Mouse (Mus musculus): ENCODE measurements at regions not wholly inside any gene's neighbourhood (a gene's known extent, or its start where the extent isn't known, plus 50 kb on each side); places are given as distances from the start of the nearest gene placed in this dataset.
A peak's percentile ranks its signal among the peaks of the same experiment; 100 is the strongest.
"Not testable (repeated sequence)": the region's sequence is repeated elsewhere in the genome, so short reads cannot be mapped to it uniquely, and the experiment has no call there.

DNA sequence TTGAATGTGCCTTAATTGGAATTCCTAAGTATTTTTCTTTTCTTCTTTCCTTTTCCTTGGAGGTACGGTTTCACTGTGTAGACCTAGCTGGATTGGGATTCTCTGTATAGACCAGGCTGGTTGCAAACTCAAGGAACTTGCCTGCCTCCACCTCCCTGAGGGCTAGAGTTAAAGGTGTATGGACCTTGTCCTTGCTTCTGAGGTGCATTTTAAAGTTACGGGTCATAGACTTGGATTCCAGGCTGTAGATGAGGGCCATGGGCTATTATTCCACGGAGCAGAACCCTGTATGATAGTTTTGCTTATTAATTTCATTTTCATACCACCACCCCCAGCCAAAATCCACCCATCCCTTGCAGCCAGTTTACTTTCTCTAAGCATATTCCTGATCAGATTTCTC, 50.7 kb upstream of the Wdr26 start:
- no peak for DNase-seq (ENCODE audit: low spot score)

GRCm38 (mm10) chr1:181263216-181263615, 51.4 kb upstream of the Wdr26 start:
- DNase-seq (ENCODE audit: low spot score), result no peak

DNA sequence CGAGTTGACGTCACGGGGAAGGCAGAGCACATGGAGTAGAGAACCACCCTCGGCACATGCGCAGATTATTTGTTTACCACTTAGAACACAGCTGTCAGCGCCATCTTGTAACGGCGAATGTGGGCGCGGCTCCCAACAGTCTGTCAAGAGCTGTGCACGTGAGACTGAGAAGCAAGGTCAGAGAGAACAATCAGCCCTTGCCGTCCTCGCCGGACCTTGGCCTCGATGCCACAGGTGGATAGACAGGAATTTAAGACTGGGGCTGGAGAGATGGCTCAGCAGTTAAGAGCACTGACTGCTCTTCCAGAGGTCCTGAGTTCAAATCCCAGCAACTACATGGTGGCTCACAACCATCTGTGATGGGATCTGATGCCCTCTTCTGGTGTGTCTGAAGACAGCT, 58.7 kb upstream of the Wdr26 start:
- DNase-seq (ENCODE audit: low spot score), result not testable (repeated sequence)

GRCm38 (mm10) chr1:181271164-181271563, 59.4 kb upstream of the Wdr26 start:
- no peak for DNase-seq (ENCODE audit: low spot score)

GRCm38 (mm10) chr1:181271821-181272220, 60.0 kb upstream of the Wdr26 start:
- no peak for DNase-seq (ENCODE audit: low spot score)

- peak; percentile 72 for DNase-seq (ENCODE audit: low spot score)
Measured at GRCm38 (mm10) chr1:181272622-181273296, 61.0 kb upstream of the Wdr26 start.

DNA sequence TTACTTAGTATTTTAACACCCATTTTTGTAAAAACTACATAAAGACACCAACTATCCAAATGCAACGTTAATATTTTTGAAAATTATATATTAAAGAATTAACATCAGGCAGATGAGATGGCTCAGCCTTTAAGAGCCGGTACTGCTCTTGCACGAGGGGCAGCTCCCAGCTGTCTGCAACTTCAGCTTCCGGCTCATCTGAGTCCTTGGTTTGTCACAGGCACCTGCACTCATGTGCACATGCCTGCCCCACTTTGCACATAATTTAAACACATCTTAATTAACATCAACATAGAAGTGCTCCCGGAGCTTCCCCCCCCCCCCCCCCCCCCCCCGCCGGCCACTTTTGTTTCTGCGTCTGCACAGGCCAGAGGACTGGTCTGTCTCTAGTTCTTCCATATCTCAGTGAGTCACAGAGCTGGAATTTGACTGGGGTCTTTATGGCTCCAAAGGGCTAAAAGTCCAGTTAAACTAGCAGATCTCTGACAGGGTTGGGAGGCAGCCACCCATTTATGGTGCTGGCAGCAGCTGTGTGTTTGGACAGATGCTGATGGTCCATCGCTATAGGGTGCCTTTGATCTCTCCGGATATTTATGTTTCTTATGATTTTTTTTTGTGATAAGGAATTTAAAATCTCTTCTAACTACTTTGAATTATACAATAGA, 61.9 kb upstream of the Wdr26 start:
- no peak for DNase-seq (ENCODE audit: low spot score)

GRCm38 (mm10) chr1:181280826-181281225, 69.0 kb upstream of the Wdr26 start:
- no peak for DNase-seq (ENCODE audit: low spot score)

- DNase-seq (ENCODE audit: low spot score), result not testable (repeated sequence)
Measured at GRCm38 (mm10) chr1:181282986-181283385, 69.4 kb upstream of the Cnih3 start.

- DNase-seq (ENCODE audit: low spot score), result not testable (repeated sequence)
Measured at GRCm38 (mm10) chr1:181283539-181283938, 68.9 kb upstream of the Cnih3 start.

DNA sequence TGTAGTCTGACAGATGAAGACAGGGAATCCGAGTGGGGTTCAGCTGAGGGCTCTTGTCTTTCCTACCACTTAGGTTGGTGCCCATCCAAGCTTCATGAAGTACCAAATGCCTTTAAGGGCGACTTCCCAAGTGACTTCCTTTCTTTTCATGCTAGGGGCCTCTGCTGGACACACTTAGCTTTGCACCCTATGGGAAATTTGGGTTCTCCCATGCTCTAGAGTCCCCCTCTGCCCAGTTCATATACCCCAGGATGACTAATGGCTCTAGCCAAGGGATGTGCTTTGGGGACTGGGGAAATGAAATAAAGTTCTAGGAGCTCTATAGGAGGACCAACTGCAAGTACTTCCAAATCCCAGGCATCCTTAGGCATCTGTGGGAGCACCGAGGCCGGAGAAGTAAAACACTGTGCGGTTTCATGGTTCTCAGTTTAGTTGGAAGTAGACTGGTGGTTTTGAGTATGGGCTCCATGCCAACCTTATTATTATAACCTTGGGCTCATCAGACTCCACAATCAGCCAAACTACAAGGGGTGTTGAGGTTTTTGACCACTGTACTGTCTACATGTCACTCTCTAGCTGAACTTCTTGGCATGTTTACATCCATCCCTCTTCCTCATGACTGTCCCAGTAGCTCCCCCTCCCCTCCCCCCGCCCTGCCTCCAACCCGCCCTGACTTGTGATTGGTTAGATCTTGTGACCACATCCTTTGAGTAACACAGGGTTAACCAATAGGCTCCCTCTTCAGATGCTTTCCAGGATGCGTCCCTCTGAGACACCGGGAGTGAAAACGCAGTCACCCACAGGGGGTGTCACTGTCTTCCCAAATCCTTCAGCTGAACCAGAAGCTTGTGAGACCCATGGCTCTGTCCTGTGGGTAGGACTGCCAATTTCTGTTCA, 67.9 kb upstream of the Cnih3 start:
- DNase-seq (ENCODE audit: low spot score), result no peak

DNA sequence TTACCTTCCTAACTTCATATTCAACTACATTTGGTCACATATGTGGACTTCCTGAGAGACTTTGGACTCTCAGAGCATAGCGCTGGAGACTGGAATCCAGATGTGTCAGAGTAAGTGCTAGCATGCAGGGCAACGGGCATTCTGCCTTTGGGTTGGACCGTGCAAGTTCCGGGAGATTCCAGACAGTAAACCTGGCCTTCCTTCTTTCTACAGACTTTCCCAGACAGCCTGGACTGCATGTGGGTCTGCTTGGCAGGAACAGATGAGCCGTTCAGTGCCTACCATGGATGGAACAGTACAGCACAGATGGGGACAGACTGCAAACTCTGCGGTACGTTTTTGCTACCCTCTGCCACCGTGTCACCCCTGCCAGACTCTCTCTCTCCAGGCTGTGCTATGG, 66.8 kb upstream of the Cnih3 start:
- no peak for DNase-seq (ENCODE audit: low spot score)

GRCm38 (mm10) chr1:181286146-181286545, 66.3 kb upstream of the Cnih3 start:
- no peak for DNase-seq (ENCODE audit: low spot score)

DNA sequence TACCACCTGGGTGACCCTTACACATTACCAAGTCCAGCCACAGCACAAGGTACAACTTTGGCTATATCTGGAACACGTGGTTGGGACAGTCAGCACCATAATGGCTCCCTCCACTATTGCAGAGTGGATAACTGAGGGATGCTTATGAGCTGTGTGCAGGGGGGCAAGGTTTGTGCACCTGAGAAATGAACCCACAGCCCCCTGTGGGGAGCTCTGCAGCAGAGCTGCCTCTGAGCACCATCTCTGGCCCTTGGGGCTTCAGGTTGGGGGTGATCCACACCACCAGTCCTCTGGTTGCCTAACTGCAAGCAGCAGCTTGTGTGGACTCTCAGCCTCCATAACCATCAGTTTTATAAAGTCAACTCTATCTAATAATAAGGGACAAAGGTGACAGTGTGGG, 65.3 kb upstream of the Cnih3 start:
- DNase-seq (ENCODE audit: low spot score), result no peak

DNA sequence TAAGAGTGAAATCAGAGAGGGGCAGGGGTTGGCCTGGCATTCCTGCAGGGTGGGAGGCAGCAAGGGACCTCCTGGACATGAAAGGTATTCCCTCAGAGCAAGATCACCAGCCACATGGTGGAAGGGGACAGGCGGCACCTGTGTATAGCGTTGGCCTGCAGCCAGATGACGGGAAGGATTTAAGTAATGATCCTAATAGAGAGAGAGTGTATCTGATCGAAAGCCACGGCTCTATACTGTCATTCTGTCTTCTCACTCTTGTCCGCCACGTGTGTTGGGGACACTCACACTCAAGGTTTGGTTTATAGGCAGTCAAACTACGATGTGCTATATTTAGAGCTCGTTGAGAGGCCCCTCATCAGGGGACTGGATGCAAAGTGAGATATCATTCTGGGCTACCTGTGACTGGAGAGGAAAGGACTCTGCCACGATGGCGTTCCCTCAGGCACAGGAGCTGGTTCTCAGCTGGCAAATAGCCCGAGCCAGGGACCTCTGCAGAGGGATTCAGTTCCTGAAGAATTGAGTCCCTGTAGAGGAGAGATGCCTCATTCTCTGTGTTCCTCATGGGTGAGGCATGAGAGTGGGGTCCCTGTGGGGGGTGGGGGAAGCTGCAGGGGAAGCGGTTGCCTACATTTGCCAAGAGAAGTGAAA, 62.9 kb upstream of the Cnih3 start:
- DNase-seq (ENCODE audit: low spot score), result no peak

- DNase-seq (ENCODE audit: low spot score), result no peak
Measured at GRCm38 (mm10) chr1:181291202-181291601, 61.2 kb upstream of the Cnih3 start.

- DNase-seq (ENCODE audit: low spot score), result no peak
Measured at GRCm38 (mm10) chr1:181291966-181292365, 60.5 kb upstream of the Cnih3 start.

GRCm38 (mm10) chr1:181293079-181293865, 59.2 kb upstream of the Cnih3 start:
- no peak for DNase-seq (ENCODE audit: low spot score)

- DNase-seq (ENCODE audit: low spot score), result no peak
Measured at GRCm38 (mm10) chr1:181295651-181296050, 56.8 kb upstream of the Cnih3 start.

DNA sequence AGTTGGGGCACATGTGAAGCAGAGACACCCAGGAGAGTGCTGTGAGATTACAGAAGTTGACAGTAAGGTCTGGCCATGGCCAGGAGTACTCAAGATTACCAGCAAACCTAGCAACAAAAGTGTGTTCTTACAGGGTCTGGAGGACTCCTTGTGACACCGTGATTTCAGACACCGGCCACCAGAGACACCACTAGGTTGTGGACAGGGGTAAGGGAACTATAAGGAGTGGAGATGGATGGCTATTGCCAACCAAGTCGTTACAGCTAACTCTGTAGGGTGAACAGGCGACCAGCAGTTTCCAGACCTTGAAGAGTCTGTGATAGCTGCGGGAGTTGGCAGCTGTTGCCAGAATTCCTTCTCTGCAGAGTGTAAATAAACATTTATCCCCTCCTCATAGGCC, 54.4 kb upstream of the Cnih3 start:
- DNase-seq (ENCODE audit: low spot score), result no peak

GRCm38 (mm10) chr1:181299075-181299665, 53.3 kb upstream of the Cnih3 start:
- DNase-seq (ENCODE audit: low spot score), result no peak
